Mouse (Mus musculus) hindlimb bud, embryonic 11.5 days (tissue): Measurements from ENCODE around the gene Gm10097.

Experiments used
- DNase-seq: peaks from one replicate; pipeline ENCODE4 v3.0.0-alpha.2; 2012; ENCODE audit warnings: low read depth, low spot score; ENCODE audit errors: extremely low spot score

Gm10097 gene

DNA sequence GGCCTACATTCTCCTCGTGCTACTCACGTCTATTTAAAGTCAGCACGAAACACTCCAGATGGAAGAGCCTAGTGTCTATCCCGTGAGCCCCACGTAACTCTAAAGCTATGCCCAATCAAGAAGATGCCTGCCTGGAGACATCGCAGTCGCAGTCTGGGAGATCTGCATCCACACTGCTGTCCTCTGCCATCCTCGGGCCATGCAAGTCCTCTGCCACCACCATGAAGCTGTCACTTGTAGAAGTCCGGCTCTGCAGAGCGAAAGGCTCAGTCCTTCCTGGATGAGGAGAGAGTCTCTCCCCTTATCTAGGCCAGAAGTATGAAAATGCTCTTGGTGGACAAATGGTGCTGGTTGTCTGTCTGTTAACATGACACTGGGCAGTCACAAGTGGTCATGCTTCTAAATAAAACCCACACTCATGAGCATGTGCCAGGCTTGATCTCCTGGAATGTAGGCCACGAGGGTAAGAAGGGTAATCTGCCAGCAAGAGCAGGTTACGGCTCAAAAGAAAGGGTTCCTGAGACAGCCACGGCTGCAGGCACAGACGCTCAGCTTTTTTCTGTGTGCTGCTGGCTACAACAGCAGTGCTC lies at the start of gene Gm10097:
Gene Gm10097, plus strand, starts transcription at position 517 of the 590 bp plus-strand sequence.
- no peak for DNase-seq

DNA sequence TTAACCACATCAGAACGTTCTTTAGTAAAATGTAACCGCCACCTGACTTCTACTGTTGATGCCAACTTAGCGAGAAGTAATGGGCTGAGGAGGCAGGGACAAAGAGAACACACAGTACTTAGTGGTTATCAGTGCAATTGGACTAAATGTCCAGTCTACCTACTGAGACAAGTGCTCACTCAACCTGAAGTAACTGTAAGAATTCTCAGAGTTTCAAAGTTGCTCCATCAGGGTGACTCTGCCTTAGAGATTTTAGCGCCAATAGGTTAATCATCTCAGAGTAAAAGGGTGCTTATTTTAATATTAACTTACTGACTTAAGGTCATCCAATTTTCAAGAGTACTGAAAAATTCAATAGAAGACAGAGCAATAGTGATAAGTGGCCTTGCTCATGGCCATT lies 43.1 kb upstream of the Gm10097 start:
- DNase-seq, result no peak

GRCm38 (mm10) chr10:5027208-5027607 lies 41.8 kb upstream of the Gm10097 start:
- no peak for DNase-seq

GRCm38 (mm10) chr10:5028301-5028700 lies 40.7 kb upstream of the Gm10097 start:
- DNase-seq, result no peak

- no peak for DNase-seq
Observed at GRCm38 (mm10) chr10:5029161-5029560, 39.8 kb upstream of the Gm10097 start.

DNA sequence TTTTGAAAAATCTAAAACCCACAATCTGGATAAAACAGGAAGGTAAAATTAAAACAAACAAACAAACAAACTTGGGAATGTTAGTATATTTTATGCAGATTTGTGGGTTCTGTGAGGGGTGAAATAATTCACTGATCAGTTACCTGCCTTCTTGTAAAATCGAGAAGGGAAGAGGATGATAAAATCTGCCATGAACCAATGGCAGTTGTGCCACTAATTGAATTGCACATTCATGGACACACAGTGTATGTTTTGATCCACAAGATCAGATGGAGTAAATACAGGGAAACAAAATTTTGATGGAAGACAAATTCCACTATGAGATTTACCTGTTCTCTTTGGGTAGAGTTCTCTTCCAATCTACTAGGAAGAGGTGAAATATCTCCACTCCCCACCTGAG lies 39.1 kb upstream of the Gm10097 start:
- no peak for DNase-seq

DNA sequence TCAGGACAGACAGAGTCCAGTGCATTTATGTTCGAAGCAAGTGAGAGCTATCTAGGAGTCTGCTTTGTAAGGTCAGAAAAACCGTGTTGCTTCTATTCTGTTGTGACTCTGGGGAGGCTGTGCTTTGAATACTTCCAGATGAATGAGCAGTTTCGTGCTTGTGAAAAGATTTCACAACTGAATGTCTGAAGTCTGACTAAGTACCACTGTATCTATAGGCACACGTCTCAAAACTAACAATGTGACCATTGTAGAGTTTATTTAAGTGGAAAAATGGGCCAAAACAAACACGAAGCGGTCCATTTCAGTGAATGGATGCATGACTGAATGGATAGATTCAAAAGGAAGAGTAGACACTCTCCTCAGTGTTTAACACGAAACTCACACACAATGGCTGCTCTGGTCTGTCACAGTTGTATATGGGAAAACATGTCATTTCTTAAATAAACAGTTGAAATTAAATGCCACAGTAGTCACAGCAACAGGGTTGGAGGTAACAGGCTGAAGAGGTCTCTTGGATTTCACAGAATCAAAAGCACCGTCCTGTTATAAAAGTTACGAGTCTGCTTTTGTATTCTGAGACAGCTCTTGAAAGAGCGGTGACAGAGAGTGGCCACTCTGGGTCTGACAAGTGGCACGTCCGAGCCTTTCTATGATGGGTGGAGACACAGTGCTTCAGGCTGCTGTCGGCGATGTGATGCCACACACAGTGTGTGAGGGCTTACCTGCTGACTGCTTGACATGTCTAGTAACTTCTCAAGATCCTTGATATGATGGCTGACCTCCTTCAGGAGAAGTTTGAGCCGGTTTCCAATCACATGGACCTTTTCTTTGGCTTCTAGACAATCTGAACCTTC lies 36.6 kb upstream of the Gm10097 start:
- no peak for DNase-seq

GRCm38 (mm10) chr10:5041254-5041653 lies 27.7 kb upstream of the Gm10097 start:
- no peak for DNase-seq

DNA sequence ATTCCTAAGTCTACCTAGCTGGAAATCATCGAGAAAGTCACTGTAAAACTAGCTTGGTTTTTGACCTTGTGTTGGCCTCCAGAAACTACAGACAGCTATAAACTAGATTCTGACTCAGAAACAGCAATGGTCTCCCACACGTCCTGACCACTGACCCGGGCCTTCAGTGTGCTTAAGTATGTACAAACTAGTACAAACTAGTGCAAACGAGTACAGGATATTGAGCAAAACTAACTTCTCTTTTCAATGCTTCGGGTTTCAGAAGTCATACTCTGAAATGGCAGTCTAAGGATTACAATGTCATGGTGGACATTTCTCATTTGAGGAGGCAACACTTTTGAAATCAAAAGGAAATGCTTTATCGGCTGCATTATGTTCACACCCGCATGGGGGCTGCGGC lies 24.5 kb upstream of the Gm10097 start:
- DNase-seq, result no peak

DNA sequence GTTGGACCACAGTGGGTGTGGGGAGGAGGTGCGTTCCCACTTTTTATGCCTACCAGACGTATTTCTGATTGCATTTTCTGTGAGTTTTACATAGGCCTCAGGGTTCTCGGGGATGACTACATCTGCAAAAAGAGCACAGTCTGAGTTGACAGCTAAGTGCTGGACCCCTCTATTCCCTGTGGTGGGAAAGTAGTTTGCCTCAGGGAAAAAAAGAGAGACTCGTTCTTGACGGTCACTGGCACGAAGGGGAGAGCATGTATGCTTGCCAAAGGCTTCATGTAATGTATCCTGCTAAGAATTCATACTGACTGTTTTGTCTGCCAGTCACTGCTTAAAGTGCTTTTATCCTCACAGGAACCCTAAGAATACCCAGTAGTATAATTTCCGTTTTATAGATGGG lies 23.8 kb upstream of the Gm10097 start:
- DNase-seq, result no peak

- DNase-seq, result no peak
Observed at GRCm38 (mm10) chr10:5045671-5046070, 23.3 kb upstream of the Gm10097 start.

- no peak for DNase-seq
Observed at GRCm38 (mm10) chr10:5056243-5056735, 12.7 kb upstream of the Gm10097 start.

GRCm38 (mm10) chr10:5056940-5057339 lies 12.1 kb upstream of the Gm10097 start:
- DNase-seq, result no peak

DNA sequence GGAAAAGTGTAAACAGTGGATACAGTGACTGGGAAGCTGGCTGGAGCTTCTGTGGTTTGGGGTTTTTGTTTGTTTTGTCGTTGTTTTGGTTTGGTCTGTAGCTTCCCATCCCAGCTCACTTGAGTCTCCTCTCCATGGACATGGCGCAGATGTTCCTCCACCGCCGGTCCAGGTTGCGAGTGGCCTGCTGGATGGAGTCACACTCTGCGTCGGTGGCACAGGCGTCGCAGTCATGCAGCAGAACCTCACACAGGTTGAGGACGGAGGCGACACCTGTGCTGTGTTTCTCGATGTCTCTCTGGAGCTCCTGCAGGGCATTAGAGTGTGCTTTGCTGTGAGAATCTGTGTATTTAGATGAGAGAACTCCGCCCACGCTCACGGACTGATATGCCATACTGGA lies 11.3 kb upstream of the Gm10097 start:
- no peak for DNase-seq

DNA sequence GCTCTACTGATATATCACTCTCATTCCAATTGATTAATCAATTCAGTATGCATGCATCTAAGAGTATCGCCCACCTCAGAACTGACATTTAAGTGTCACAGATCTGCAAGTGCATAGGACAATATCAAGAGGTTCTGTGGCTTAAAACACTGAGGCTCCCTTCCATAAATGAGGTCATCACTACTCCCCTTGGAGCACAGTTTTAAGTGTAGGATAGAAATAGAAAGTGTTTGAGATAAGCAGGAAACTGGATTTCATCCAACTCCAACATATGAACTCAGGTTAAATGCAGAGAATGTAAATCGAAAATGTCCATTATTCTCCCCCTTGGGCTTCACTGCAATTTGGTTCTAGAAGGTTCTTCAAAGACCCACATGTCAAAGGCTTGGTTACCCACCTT lies 10.1 kb upstream of the Gm10097 start:
- no peak for DNase-seq

DNA sequence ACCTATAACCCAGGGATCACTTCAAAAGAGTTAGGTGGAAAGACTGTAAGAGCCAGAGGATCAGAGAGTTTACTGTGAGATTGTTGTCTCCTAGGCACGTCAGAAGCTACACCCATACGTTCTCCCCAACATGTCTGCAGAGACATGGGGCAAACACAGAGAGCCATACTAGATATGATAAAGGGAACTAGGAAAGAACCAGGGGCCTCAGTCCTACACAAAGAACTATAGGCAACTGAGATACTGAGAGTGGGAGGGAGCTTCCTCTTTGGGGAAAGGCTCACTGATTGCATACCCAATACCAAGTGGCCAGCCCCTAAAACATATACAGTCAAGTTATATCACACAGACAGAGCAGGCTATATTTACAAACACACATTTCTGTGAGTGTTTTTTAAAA lies 9.0 kb upstream of the Gm10097 start:
- no peak for DNase-seq

DNA sequence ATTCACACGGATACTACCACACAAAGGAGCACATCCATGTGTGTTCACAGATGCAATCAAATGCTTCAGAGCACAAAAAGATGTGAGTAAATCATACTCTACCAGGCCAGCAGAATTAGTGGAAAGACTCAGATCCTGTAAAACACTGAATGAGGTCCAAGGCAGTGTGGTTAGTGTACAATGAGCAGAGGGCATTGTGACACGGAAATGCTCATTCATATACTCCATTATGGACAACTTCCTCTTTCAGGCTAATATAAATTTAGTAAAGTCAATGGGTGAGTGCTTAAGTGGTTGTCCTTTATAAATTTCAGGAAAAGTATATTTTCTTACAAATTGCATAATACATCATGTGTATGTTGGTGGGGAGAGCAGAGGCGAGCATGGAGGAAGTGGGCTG lies 1.9 kb upstream of the Gm10097 start:
- no peak for DNase-seq

GRCm38 (mm10) chr10:5070168-5070940 lies 1.4 kb downstream of the Gm10097 start:
- no peak for DNase-seq

- peak; percentile 28 for DNase-seq
Observed at GRCm38 (mm10) chr10:5070941-5071231, 1.9 kb downstream of the Gm10097 start.

DNA sequence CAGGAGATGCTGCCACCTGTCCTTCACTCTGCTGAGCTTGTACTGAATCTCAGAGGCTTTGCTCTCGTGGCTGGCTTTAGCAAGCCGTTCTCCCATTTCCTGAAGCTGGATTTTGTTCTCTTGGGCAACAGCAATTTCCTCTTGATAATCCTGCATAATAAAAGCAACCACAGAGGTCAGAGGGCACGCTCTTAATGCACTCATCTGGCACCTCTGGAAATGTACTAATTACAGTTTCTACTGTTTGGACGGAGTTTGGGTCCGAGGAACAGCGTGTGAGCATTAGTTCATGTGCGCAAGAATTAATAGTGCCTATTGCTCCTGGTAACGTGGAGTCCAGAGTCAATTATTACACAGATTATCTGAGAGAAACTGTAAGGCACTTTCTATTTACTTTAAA lies 3.1 kb downstream of the Gm10097 start:
- peak; percentile 78 for DNase-seq

DNA sequence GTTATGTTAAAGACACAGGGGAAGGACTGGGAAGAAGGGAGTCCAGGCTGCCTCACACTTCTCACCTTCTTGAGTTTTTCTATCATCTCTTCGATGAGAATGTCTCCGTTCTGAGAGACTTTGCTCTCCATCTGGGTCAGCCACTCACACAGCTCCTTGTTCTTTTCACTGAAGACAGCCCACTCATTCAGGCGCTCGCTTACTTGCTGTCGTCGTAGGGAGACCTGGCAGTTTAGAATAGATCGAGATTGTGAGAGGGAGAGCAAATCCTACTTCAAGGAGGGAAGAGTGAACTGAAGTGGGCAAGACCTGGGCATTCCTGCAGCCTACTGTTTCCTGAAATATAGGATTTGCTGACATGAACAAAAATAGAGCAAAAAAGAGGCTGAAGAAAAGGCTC lies 6.7 kb downstream of the Gm10097 start:
- no peak for DNase-seq

GRCm38 (mm10) chr10:5079945-5080468 lies 11.0 kb downstream of the Gm10097 start:
- DNase-seq, result no peak
